Mouse (Mus musculus): ENCODE measurements around the gene Fam133b.

The Fam133b gene

DNA sequence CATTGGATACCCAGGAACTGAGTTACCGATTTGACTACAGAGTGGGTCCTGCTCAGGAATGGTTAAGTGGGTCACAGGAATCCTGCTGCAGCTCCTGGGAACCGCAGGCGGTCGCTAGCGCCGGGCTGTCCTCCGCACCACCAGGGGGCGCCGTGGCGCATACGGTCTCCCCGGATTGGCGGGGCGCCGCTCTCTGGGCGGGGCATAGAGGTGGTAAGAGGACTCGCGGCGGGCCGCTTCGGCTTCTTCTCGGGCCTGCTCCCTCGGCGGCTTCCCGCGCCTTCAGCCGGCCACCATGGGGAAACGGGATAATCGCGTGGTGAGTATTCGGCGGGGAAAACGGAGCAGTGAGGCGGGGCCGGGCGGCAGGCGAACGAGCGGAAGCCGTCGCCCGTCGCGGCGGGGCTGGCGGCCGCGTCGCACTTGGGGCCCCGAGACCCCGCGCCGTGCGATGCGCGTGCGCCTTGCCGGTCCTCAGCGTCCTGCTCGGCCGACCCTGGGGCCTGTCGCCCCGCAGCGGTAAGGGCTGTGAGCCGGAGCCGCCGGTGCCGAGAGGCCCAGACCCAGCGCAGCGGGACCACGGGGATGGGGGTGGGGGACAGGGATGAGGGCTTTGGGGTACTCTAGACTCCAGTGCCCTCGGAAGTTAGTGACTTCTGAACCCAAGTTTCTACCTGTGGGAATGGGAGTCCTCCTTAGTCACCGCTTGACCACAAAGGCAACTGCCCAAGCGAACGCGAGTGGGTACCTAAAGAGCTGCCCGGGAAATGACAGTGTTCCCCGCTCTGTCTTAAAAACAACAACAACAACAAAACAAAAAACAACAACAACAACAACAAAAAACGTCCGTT lies at the start of gene Fam133b:
Gene Fam133b, plus strand, starts transcription at position 205 of the 851 bp plus-strand sequence.
- peak; percentile 97 for DNase-seq

DNA sequence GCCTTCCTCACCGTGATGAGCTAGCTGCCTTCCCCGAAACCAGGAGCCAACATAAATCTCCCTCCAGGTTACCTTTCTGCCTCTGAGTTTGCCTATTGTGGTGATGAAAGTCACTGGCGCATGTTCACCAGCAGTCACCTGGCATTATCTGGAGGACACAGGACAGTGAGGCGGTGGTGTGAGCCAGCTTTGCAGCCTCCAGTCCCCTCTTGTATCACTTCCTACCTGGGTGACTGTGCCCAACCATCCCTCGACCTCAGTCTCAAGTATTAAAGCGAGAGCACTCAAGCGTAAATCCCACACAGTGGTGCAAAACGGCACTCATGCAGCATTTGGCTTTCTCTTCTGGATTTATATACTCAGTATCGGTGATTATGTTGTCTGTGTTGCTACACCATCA lies 49.7 kb upstream of the Fam133b start:
- DNase-seq, result no peak

DNA sequence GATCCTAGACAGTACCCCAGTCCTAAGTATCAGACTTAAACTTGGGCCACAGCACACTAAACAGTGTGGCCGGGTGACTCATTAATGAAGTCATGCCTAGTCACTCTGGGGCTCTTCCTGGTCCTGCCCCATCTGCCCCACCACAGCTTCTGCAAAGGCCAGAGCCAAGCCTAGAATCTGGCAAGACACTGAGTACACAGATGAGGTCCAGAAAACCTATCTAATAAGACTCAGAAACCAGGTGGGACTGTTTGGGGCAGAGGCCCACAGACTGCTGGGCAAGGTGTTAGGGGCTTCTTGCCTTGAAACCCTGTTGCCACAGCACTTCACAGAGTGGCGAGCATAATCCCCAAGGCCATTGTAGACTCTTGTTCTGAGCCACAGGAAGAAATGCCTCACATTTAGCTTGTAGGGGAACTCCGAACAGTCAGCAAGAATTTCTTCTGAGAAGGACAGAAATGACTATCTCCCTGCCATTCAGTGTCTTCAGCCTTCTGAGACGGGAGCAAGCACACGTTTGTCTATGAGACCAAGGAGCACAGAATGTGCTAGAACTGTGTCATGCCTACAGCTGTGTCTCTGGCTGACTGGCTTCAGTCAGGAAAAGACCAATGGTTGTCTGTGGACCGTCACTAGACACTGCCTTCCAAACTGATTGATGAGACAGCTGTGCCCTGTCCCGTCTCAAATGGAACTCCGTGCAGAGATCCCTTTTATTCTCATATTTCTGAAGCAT lies 49.0 kb upstream of the Fam133b start:
- DNase-seq, result no peak

DNA sequence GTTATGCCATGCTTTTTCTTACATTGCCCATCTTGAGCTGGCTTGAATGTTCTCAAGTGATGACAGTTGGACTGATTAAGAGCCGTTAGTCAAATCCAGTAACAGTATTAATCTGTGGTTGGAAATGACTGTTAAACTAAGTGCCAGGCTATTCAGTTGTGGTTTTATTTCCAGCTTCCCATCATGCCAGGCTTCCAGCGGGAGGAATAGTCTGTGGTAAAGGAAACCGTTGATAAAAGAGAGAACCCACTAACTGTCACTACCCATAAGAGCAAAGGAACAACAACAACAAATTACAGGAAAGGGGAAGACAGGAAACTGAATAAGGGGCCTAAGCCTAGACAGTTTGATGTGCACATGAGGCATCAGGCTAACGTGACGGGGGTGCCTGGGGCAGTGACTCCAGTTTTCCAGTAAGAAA lies 46.1 kb upstream of the Fam133b start:
- DNase-seq, result no peak

DNA sequence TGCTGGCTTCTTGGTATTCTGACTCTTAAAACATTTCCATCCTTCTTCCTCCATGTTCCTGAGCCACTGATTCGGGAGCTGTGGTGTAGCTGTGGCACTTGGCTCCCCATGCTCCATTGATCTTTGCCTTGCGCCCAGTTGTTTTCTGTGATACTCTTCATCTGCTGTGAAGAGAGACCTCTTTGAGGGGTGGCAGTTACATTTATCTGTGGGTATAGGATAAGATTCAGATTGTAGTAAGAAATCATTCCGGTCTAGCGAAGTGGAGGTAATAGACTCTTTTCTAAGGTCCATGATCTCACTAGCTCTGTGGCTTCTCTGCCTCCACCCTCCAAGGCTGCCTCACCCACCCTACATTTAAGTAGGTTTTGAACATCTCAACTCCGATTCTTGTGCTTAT lies 43.3 kb upstream of the Fam133b start:
- DNase-seq, result no peak

DNA sequence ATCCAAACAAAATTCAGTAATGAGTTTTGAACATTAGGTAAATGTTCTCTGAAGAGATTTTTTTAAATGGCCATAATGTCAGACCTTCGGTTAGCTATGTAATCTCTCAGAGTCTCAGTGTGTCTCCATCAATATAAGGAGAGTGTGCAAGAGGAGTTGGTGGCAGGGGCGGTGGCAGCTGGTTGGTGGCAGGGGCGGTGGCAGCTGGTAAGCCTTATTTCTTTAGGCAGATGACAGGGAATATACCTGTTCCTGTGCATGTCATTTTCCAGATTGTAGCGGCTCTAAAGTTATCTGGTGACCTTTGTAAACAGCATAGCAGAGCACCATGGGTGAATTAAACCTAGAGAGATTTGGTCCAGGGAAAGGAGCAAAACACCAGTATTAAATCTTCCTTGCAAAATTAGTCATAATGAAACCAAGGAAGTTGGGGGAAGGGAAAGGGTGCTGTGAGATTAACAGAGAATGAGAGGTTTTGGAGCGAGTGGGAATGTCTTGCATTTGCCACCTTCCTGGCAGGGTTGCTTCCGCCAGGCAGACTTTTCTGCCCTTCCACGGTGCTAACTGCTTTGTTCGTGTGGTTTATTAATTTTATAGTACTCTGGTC lies 42.6 kb upstream of the Fam133b start:
- DNase-seq, result no peak

DNA sequence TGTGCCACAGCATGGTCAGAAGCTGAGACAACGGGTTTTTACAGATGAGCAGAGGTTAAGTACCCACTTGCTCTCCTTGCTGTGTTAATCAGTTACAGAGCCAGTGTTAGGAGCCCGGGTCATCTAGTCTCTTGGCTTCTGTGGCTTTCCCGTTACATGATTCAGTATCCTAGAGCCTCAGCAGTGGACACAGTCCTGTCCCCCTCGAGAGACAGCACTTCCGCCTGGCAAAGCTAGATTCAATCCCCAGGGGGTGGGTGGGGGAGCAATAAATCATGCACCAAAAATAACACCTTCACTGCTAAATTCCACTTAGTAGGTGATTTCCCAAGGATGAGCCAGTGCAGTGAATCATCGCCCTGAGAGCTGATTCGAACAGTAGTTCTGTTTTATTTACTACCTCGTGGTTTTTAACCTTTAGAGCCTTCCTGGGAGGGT lies 42.0 kb upstream of the Fam133b start:
- no peak for DNase-seq

DNA sequence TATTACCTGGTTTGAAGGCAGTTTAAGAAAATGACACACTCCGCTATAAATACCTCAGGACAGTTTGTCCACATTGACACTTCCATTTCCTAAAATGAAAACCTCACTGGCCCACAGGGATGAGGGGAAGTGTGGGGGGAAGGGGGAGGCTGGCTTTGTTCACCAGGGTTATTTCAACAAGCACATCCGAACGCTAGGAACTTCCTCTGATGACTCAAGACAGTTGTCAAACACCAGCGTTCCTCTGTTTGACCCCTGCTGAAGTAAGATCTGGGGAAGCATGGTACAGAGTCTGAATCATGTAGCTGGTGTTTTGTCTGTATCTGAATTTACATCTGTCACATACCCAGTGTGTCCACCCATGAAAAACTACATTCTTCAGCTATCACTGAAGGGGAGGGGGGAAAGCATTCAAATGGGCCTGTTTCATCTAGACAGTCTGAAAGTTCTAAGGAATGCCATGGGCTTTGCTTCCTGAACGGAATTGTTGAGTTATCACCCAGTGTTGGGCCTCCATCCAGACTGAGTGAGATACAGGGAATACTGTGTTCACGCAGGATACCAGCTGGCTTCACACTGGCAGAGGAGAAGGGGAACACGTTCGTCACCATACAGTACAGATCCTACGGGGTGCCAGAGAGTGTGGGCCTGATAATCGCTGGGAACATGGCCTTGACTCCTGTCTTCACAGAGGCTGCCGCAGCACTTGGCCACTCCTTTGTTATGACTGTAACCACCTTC lies 40.9 kb upstream of the Fam133b start:
- DNase-seq, result peak; percentile 88

DNA sequence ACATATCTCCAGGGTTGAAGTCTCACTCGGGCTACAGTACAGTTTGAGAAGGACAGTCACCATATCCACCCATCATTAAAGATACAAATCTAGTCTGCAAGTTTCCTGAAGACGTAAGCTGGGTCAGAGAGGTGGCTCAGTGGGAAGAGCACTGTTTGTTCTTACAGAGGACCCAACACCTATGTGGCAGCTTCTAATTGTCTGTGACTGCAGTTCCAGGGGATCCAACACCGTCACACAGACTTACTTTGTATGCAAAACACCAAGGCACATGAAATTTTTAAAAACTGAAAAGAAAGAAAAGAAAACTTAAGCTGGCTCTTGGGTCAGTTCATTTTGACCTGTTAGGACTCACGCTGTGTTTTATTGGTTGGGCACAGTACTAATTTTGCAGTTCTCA lies 40.3 kb upstream of the Fam133b start:
- no peak for DNase-seq

DNA sequence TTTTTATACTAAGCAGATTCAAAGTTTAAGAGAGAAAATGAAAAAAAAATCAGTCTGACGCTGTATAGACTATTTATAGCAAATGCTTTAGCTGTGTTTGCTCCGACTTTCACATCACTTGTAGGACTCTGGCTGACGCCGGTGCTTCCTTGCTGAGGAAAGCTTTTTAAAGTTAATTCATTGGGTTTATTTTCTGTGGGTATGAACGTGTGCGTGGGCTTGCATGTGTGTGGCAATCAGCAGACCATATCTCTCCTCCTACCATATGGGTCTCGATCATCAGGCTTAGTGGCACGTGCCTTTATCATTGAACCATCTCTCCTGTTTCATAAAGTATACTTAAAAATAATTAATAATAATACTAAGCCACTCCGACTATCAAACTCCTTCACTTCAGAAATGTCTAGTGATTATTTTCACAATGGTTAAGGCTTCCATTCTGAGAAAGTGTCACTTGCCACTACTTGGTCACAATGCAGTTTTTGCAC lies 39.8 kb upstream of the Fam133b start:
- DNase-seq, result no peak

DNA sequence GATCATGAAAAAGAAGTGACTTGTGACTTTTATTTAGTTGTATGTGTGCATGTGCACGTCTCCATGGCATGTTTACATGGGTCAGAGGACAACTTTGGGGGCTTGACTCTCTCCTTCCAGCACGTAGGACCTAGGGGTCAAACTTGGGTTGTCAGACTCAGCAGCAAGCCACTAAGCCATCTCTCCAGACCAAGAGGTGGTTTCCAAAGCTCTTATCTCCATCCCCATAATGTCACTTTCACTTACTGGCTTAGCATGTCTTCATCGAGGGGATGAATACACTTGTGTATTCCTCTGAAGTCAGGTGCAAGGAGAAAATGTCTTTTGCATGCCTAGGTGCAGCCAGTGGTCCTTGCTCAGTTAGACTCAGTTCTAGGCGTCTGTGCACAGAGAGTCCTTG lies 39.2 kb upstream of the Fam133b start:
- no peak for DNase-seq

DNA sequence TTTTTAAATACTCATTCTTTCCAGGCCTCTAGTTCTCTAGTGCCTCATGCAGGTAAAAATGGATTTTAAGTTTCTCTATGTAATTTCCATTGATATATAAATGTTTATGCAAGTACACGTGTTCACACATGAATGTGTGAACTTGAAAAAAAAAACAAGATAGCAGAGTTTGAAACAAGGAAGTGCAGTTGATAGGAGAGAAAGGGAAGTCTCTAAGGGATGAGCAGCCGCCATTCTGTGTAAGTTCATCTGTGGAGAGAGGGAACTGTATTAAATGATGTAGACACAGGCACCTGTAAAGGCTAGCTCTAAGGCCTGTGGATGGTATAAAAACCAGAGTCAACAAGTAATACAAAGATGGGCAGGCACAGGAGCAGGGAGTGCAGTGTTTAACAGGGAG lies 38.1 kb upstream of the Fam133b start:
- DNase-seq, result no peak

DNA sequence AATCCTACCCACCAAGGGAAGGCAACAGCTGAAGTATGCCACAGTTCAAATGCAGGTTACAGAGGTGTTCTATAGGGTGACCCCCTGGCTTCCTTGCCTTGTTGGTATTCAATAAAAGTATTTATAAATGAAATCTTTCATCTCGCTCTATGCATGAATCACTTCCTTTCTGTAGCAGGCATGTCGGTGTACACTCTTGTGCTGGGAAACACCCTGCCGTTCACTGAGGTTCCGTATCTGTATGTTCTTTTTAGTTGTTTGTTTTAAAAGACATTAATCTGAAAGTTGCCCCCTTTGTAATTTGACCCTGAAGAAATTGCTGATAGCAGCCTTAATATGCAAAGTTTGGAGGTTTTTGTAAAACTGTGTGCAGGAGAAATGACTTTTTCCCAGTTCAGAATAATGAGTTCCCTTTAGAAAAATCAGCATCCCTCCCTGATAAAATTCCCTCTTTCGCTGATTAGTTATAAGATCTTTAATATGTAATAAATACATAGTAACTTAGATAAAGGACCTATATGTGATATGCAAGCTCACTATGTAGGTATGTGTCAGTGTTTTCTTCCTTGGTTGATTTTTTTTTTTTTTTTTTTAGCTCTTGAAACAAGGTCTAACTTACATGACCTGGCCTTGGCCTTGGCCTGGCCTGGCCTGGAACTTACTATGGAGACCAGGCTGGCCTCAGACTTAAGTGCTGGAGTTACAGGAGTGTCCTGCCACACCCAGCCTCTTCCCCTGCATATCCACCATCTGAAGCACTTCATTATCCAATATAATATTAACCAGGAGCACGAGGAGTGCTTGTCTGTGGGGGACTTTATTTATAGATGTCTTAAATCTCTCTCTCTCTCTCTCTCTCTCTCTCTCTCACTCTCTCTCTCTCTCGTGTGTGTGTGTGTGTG lies 34.9 kb upstream of the Fam133b start:
- DNase-seq, result no peak

DNA sequence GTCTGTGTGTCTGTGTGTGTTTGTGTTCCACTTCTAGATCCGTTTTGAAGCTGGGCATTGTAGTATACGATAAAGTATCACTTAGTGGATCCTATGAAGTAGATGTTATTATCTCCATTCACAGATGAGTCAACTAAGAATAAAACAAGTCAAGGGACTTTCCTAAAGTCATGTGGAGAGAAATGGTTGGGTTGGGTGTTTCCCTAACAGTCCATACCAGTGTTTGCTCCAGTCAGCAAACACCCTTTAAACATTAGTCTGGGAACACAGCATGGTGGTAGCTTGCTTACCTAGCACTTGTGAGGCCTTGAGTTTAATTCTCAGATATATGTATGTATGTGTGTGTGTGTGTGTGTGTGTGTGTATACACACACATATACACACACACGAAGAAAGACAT lies 34.1 kb upstream of the Fam133b start:
- no peak for DNase-seq

DNA sequence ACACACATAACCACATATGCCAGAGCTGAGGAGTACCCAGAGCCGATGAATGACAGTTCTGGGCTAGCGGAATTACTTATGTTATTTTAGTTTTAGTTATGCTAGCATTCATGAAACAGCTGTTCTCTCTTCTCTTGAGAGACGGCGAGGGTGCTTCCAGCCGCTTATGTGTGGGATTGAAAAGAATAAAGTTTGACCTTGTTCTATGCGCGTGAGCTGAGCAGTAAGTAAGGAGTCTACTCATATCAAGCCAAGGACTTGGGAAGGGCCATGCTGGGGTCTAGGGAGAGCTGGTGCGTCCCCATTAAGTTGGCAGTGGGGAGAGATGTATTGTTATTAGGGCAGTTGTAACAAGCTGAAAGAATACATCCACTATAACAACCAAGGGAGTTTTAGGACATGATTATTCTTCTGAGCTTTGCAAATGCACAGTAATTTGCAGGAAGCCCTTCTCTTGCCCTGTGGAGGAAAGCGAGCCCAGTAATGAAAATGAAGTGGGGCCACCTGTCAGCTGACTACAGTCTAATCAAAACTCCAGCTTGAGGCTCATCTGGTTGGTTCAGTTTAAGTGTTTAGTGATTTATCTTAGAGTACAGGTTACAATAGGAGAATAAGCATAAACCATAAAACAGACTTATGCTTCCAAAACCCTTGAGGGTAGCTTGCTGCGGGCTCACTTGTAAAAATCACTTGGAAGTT lies 32.4 kb upstream of the Fam133b start:
- no peak for DNase-seq

DNA sequence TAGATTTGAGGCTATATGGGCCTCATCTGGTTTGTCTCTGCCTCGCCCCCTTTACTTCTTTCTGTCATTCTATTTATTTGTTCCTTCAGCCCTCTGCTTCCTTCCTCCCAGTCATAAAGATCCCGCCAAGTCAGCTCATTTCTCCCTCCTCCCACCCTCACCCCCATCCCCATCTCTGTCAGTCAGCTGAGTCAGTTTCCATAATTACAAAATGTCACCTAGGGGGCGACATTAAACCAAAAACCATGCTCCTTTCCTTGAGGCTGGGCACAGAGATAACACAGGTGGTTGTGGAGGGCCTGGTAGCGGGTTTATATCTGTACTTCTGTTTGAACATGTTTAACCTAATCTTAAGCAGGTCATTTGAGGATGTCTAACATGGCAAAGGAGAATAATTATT lies 31.0 kb upstream of the Fam133b start:
- DNase-seq, result no peak

DNA sequence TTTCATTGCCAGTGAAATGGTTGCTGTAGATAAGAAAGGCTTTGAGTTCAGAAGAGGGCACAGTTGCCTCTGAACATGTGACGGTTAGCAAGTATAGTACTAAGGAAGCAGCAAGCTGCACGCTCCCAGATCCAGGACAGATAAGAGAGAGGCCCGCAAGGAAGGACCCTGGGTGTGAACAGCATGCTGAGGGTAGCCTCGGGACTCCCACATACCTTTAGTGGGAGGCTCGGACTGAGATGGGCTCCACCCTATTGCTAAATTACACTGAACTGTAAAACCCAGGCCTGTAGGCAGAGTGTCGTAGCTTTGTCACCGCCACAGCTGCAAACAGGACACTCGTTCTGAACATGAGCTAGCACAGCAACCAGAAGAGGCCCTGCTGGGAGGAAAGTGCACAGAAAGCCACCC lies 28.7 kb upstream of the Fam133b start:
- DNase-seq, result no peak

DNA sequence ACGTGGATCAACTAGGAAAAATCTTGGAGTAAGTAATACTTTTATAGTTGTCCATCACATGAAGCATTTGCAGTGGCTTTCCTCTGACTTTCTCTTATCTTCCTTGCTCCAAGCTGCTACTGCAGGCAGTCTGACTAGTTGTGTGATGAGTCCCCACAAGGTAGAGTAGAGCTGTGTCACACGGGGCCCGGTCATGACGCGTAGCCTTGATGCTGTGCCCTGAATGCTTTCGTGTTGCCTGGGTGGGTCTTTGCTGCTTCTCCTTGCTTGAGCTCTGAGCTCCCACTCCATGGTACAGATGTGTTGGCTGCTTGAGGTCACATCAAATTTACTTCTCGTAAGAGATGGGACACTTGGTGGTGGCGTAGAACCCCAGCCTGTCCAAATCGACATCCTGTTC lies 28.2 kb upstream of the Fam133b start:
- DNase-seq, result no peak

DNA sequence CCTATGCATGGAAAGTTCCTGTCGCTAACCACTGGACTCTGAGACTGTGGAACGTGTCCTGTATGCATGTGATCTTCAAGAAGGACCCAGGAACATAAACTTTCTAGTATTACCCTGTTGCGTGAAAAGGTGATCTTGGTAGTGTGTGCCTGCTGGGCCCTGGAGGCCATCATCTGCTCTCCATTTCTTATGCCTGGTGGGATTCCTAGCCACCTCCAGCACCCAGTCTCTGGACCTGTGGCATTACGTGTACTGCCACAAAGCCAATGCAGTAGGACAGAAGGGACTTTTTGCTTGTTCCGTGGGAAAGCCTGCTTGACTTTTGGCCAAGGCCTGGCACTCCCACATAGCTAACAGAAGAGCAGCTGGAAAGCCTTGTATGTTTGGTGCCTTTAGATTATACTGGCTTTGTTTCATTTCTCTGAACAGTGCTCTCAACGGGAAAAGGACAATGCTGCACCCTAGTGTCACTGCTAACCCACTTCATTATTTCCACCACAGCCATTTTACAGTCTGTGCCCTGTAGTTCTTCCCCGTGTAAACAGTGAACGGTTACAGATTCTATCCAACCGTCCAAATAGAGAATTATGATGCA lies 27.1 kb upstream of the Fam133b start:
- peak; percentile 74 for DNase-seq

DNA sequence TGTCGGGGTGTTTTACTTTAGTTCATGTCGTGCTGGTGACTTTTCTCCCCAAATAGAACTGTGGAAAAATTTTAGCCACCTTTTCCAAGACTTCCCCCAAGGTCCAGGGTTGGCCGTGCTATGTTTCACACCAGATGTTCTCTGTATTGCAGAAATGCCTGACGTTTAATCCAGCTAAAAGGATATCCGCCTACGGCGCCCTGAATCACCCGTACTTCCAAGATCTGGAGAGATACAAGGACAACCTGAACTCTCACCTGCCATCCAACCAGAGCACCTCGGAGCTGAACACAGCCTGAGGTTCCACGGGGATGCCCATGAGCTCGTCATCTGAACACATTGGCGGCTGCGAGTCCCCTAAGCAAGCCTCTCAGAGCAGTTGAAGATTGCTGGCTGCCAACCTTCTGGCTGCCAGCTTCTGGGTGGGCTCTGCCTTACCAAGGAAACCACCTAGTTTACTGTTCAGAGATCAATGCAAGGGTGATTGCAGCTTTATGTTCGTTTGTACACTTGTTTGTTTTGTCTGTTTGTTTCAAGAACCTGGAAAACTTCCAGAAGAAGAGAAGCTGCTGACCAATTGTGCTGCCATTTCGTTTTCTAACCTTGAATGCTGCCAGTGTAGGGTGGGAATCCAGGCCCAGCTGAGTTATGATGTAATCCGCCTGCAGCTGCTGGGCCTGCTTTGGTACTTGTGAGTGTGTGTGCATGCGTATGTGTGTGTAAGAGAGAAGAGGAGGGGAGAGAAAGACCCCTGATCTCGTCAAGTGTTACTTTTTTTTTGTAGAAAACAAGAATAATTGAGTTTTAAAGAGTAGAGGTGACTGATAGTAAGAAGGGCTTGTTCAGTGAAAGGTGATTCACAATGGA lies 22.9 kb upstream of the Fam133b start:
- no peak for DNase-seq

All from lung, postnatal 10 days (tissue).